Comparison of ENCODE assay signal across 21 mouse cellular contexts in the genomic region with DNA sequence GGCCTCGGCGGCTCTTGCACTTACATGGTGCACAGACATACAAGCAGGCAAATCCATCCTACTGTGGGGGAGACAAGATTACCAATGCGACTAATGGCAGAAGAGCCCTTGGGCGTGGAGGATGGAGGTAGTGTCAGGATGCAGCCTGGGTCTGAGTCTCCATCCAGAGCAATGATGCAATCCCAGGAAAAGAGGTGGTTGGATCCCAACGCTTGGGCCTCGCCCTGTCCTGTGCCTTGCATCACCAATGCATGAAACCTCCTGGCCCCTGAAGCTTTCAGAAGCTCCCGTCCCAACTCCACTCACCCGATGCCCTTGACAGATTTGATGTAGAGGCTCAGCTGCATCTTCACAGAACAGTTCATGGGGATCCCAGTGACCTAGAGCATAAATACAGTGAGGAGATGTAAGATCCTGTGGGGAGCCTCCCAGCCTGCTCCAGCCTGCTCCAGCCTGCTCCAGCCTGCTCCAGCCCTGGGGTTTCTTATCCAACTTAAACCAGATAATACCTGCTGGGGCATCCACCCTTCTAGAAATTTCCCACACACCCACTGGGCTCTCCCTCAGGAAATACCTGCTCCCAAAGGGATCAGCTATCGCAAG.
"Had no signal": no experiment of that assay in that cellular context is flagged by ENCODE, and none has a peak within 500 bp of the region (broad histone marks: within the 10 kb centered on the region; RNA-seq: fewer than 3 reads in every experiment).

No protein-coding gene starts in this region.

- H3K9me3 ChIP-seq: limb, embryonic 12.5 days; liver, embryonic 12.5 days; liver, embryonic 15.5 days; lung, embryonic 15.5 days; midbrain, embryonic 12.5 days; midbrain, embryonic 15.5 days; neural tube, embryonic 13.5 days had no signal

- H3K4me3 ChIP-seq: layer of hippocampus, adult 2 months; limb, embryonic 12.5 days; liver, embryonic 12.5 days; liver, embryonic 15.5 days; lung, embryonic 15.5 days; midbrain, embryonic 12.5 days; midbrain, embryonic 15.5 days; neural tube, embryonic 13.5 days had no signal

- H3K4me1 ChIP-seq: liver, embryonic 12.5 days; liver, embryonic 15.5 days had no signal

- H3K27ac ChIP-seq: kidney, postnatal 0 days; layer of hippocampus, adult 2 months; limb, embryonic 12.5 days; liver, embryonic 12.5 days; liver, embryonic 15.5 days; lung, embryonic 15.5 days; midbrain, embryonic 12.5 days; midbrain, embryonic 15.5 days; neural tube, embryonic 13.5 days had no signal

- H3K27me3 ChIP-seq: limb, embryonic 12.5 days; liver, embryonic 12.5 days; liver, embryonic 15.5 days; lung, embryonic 15.5 days; midbrain, embryonic 12.5 days; midbrain, embryonic 15.5 days; neural tube, embryonic 13.5 days had no signal

- DNase-seq: kidney, adult 2 months; layer of hippocampus, adult 9-11 months; liver; lung, adult 18-20 months; lung, postnatal 10 days; lung, postnatal 36 days; retina, postnatal 1 day; right cerebral cortex, postnatal 25 days; spleen, adult 18-20 months; thymus, adult 2 months; thymus, postnatal 14 days; thymus, postnatal 4 days had no signal

- H3K36me3 ChIP-seq: midbrain, embryonic 15.5 days had no signal

- H3K9ac ChIP-seq: limb, embryonic 12.5 days; liver, embryonic 12.5 days; liver, embryonic 15.5 days; lung, embryonic 15.5 days; midbrain, embryonic 12.5 days; midbrain, embryonic 15.5 days; neural tube, embryonic 13.5 days had no signal
